Mouse (Mus musculus): ENCODE results near the gene Ror2.

DNA sequence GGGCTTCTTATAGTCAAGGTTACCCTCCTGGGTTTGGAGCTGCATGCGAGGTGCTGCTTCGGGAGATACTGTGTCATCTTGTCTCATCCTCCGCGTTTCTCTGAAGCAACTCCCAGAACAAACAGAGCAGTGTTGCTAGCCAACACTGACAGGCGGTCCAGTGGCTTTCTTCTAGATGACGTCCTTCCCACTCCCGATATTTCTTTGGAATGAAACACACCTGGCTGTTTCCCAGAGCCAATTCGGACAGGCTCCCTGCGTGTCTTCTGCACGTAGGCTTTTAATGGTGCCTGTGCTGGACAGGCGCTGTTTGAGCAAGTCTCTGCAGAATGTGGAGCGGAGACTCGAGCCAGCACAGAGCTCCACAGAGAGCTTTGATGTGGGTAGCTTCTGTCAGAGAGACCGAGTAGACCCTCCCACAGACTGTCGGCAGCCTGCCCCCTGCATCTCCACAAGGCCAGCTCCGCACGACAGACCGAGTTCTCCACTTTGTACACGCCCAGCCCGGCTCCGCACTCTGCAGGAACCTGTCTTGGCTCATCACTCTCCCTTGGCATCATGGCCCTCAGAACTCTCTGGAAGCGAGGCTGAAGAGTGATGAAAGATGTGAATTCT, 216.7 kb downstream of the Ror2 start:
- TF ChIP-seq GATA1 (IDR thresholded peaks at IDR 0.05; ENCODE audit: borderline replicate concordance, low read length) (no peak), FLI1 (IDR thresholded peaks at IDR 0.05; ENCODE audit: low read length) (no peak)

Measured in megakaryocyte, embryonic 14.5 days (primary cell).